Mouse (Mus musculus) WW6 (cell line): Measurements from ENCODE around the gene Cwc22.

ENCODE experiments used
- DNase-seq: peaks from one replicate; pipeline ENCODE4 v3.0.0-alpha.2; 2013; ENCODE audit warnings: low read depth, low spot score

Cwc22 gene

GRCm38 (mm10) chr2:77945596-77946485 is at the start of gene Cwc22:
TSS of gene Cwc22 (minus strand) at chr2:77946375.
- DNase-seq, result peak; percentile 62

GRCm38 (mm10) chr2:77993727-77994401 is 47.7 kb upstream of the Cwc22 start:
- no peak for DNase-seq

DNA sequence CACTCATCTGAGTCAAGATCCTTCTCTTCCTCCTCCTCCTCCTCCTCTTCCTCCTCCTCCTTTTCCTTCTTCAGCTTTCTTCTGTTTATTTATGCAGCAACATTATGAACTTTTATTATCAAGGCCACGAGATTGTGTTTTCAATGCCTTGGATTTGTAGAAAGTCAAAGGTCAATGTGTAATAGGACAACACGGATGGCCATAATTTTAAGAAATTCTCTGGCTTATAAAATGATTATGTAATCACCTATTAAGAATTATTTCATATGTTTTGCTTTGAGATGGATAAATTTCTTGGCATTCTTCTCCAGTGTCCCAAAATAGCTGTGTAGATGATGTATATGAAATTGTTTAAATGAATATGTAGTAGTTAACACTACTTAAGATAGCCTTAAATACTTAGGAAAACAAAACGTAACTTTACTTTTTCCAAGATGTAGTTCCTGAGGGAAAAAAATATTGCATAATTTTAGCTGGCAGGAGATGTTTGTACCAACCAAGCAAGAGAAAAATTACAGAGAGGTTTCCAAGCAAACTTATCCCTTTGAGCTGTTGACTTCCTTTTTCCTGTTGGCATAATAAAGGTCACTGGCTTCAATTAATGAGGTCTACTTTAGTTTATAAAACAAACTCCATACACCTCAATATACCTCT is 46.9 kb upstream of the Cwc22 start:
- DNase-seq, result no peak

- no peak for DNase-seq
Measured at GRCm38 (mm10) chr2:77990820-77991219, 44.6 kb upstream of the Cwc22 start.

DNA sequence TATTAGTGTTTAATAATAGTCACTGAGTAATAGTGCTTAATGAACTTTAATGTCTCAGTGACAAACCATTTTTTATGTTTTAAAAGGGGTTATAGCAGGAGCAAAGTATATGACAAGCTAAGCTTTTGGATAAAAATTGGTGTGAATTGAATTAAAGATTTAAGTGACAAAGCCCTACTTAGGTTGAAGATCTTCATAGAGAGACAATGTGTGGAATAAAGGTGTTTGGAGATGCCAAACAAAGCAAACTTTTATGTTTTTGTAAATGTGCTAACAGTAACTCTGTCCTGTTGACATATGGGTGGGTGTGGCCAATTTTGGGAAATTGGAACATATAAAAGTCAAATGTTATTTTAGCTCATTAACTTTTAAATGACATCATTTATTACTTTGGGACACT is 43.9 kb upstream of the Cwc22 start:
- no peak for DNase-seq

DNA sequence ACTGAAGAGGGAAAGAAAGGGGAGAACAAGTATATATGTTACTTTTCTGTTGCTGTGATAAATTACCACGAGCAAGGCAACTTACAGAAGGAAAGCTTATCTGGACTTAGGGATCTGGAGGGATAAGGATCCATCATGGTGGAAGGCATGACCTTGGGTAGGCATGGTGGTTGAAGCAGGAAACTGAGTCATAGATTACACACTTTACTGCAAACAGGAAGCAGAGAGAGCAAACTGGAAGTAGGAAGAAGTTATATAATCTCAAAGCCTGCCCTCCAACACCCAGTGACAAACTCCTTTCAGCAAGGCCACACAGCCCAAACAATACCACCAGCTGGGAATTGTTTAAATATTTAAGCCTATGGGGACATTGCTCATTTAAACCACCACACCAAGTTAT is 43.2 kb upstream of the Cwc22 start:
- DNase-seq, result no peak

DNA sequence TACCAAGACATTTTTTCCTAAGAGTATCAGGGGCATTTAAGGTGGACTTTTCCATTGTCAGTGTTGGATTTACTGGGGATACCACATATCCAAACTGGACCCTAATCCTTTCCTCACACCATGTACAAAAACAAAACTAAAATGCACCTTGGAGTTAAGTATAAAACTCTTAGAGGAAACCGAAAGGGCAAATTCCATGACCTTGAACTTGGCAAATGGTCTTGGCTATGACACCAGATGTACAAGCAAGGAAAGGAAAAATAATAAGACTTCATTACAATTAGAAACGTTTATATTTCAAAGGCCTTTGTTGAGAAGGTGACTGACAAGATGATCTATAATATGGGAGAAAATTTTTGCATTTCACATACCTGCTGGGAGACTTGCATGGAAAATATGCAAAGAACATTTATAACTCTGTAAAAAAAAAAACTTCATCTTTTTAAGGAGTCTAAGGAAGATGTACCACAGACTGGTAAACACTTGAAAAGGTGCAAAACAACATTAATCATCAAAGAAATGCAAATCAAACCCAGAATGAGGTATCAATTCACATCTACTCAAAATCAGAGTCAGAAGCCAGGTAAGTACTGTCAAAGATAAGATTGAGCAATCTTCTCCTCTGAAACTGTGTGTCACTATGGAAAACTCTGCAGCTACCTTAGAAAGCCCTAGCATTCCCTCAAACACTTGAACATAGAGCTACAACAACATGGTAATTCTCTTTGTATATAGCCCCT is 40.0 kb upstream of the Cwc22 start:
- no peak for DNase-seq

- no peak for DNase-seq
Measured at GRCm38 (mm10) chr2:77984209-77984608, 38.0 kb upstream of the Cwc22 start.

- DNase-seq, result no peak
Measured at GRCm38 (mm10) chr2:77981826-77982225, 35.7 kb upstream of the Cwc22 start.

- no peak for DNase-seq
Measured at GRCm38 (mm10) chr2:77980696-77981095, 34.5 kb upstream of the Cwc22 start.

DNA sequence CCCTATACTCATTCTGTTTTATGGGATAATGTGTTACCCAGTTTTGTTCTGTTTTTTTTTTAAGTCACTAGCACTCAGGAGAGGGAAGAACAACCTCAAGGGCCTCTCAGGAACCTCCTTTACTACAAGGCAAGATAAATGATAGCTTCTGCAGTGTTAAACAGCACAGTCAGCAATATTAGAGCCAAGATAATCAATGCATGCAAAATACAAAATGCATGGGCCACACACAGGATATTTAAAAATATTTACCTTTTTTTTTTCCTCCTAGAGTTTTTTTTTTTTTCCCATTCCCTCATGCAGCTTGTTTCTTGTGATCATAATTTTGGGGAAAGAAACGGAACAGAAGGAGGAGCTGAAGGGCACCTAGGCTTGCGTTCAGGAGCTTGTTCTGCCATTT is 33.3 kb upstream of the Cwc22 start:
- no peak for DNase-seq

DNA sequence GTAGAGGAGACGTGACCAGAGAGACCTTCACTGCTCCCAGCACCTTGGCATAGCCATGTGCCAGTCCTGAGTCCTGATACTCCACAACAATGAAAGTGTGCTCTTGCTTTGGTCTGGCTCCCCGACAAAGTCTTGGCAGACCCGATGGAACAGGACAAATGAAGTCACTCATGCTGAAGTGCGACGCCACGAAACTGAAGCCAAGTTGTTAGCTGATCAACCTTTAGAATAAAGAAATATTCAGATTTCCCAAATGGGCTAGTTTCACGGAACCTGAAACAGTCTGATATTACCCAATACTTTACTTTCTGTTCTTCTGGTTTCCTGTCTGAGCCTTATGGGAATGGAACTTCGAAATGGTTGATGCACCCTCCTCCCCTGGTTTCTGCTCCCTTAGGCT is 32.9 kb upstream of the Cwc22 start:
- no peak for DNase-seq

- no peak for DNase-seq
Measured at GRCm38 (mm10) chr2:77978256-77978655, 32.1 kb upstream of the Cwc22 start.

GRCm38 (mm10) chr2:77976321-77976920 is 30.2 kb upstream of the Cwc22 start:
- no peak for DNase-seq

DNA sequence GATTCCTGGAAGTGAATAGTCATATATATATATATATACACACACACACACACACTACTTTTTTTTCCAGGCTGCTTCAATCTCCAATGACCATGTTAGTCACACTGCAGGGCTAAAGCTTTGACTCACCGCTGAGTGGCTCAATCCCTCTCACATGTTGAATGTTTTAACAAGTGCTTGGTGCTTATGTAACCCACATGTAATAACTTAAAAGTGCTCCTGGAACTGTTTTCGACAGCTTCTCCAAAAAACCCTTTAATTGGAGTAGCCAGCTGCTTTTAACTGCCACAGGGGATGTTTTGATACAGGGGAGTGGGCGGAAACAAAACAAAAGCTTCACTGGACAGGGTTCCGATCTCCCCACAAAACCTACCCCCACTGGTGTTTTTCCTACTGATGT is 29.4 kb upstream of the Cwc22 start:
- no peak for DNase-seq

- DNase-seq, result no peak
Measured at GRCm38 (mm10) chr2:77974986-77975385, 28.8 kb upstream of the Cwc22 start.

GRCm38 (mm10) chr2:77974366-77974765 is 28.2 kb upstream of the Cwc22 start:
- no peak for DNase-seq

GRCm38 (mm10) chr2:77973296-77973695 is 27.1 kb upstream of the Cwc22 start:
- DNase-seq, result no peak

DNA sequence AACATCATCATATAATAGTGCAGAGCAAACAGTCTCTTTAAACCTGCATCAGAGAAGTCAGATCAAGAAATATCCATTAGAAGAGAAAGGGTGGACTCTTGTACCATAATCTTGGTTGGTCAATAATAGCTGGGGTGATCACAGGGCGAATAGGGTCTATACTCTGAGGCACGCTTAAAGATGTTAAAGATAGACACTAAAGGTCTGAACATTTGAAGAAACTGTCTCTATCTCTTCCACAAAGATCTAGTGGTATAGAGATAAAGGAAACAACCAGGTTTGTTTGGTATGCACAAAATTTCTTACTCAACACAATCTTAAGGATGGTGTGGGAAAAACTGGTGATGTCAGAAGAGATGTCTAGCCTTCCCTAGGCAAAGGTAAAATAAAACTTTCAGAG is 26.4 kb upstream of the Cwc22 start:
- no peak for DNase-seq

DNA sequence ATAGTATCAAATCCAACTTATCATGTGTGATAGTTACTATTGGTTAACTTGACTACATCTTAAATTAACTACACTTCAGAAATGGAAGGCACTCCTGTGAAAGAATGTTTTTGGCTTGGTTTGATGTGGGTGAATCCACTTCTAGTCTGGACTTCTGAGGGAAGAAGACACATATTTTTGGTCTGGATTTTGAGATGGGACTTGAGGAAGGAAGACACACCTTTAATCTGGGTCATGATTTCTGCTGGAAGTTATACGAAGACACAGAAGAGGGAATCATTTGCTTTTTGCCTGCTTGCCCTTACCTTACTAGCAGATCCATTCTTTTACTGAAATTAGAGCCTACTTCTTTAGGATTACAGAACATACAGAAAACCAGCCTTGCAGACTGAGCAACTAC is 25.7 kb upstream of the Cwc22 start:
- no peak for DNase-seq

GRCm38 (mm10) chr2:77971361-77971760 is 25.2 kb upstream of the Cwc22 start:
- no peak for DNase-seq
